Mouse (Mus musculus) left cerebral cortex, postnatal 25 days (tissue): ENCODE measurements around the gene Zmynd10. TPM values are rescaled to one million over a fixed set of nuclear protein-coding genes. Genes with fewer than 3 reads are reported as not detected.
"Not testable (repeated sequence)": the region's sequence is repeated elsewhere in the genome, so short reads cannot be mapped to it uniquely, and the experiment has no call there.

ENCODE experiments used
- DNase-seq, 2 experiments: peaks; one replicate each; pipeline ENCODE4 v3.0.0; 2022; ENCODE audit warnings: low spot score in 2 of 2, mixed read lengths in 1 of 2
- intact Hi-C: fragments of 180-260 bp; cut with DNase I; formaldehyde crosslinking; loops from one replicate; pipeline ENCODE4 v1.15.1; 2025
- total RNA-seq, 2 experiments: library from RNA; stranded (reverse); gene quantifications; 2 replicates each; pipeline ENCODE4 v1.2.3; 2021

The Zmynd10 gene
- total RNA-seq, 2 experiments from 2014 or later: 4.0 to 5.6 TPM

GRCm38 (mm10) chr9:107573774-107574173 is 26.7 kb downstream of the Zmynd10 start:
- DNase-seq, intact Hi-C loops: not testable (repeated sequence)

- no peak for DNase-seq
- intact Hi-C loops: no loop called here
Observed at GRCm38 (mm10) chr9:107575579-107576356, 28.7 kb downstream of the Zmynd10 start.

- peak in 1 of 2 experiments; percentile 43 for DNase-seq
- intact Hi-C loops: no loop called here
Observed at GRCm38 (mm10) chr9:107576357-107577107, 29.4 kb downstream of the Zmynd10 start, which contains the start of gene Hyal1. Gene Hyal1, plus strand, starts transcription at chr9:107576927.

GRCm38 (mm10) chr9:107577871-107578270 is 30.8 kb downstream of the Zmynd10 start:
- intact Hi-C loops: no loop called here

GRCm38 (mm10) chr9:107578587-107578986 is 31.5 kb downstream of the Zmynd10 start, which contains the start of gene Naa80:
Gene Naa80, plus strand, starts transcription at chr9:107578887.
- DNase-seq: no peak
- intact Hi-C loops: no loop called here

More at GRCm38 (mm10) chr9:107577871-107578270, 30.8 kb downstream of the Zmynd10 start:
- DNase-seq: no peak

- no peak for DNase-seq
- intact Hi-C loops: no loop called here
Observed at GRCm38 (mm10) chr9:107579023-107579900, 32.2 kb downstream of the Zmynd10 start.

- peak; percentile 89 to 96 for DNase-seq
- intact Hi-C loops: no loop called here
Observed at GRCm38 (mm10) chr9:107580501-107581317, 33.6 kb downstream of the Zmynd10 start, which contains the start of gene Hyal3. Gene Hyal3, plus strand, starts transcription at chr9:107580818.

- DNase-seq: no peak
- intact Hi-C loops: no loop called here
Observed at GRCm38 (mm10) chr9:107581584-107581983, 34.5 kb downstream of the Zmynd10 start.

GRCm38 (mm10) chr9:107582509-107583062 is 35.5 kb downstream of the Zmynd10 start:
- intact Hi-C loops: no loop called here
- no peak for DNase-seq

- intact Hi-C loops: no loop called here
- no peak for DNase-seq
Observed at GRCm38 (mm10) chr9:107583174-107583573, 36.1 kb downstream of the Zmynd10 start.

- intact Hi-C loops: no loop called here
- DNase-seq: no peak
Observed at GRCm38 (mm10) chr9:107586504-107586903, 39.4 kb downstream of the Zmynd10 start.

GRCm38 (mm10) chr9:107586974-107587832 is 40.1 kb downstream of the Zmynd10 start, which contains the start of gene Ifrd2:
Gene Ifrd2, plus strand, starts transcription at chr9:107587642.
- DNase-seq: peak; percentile 97 to 100
- intact Hi-C loops: no loop called here

- DNase-seq: peak in 1 of 2 experiments; percentile 48
- intact Hi-C loops: no loop called here
Observed at GRCm38 (mm10) chr9:107587833-107588639, 40.9 kb downstream of the Zmynd10 start.

GRCm38 (mm10) chr9:107590058-107590772 is 43.1 kb downstream of the Zmynd10 start:
- intact Hi-C loops: no loop called here
- no peak for DNase-seq

- no peak for DNase-seq
- intact Hi-C loops: no loop called here
Observed at GRCm38 (mm10) chr9:107590773-107591060, 43.6 kb downstream of the Zmynd10 start.
